Mouse (Mus musculus) CH12.LX (cell line): ENCODE measurements around the gene Bfsp2. TPM values are rescaled to one million over a fixed set of nuclear protein-coding genes. Genes with fewer than 3 reads are reported as not detected.
A peak's percentile ranks its signal among the peaks of the same experiment; 100 is the strongest.

ENCODE experiments used
- DNase-seq: peaks from one replicate; pipeline ENCODE4 v3.0.0-alpha.2; 2013; ENCODE audit errors: extremely low read depth
- H3K27ac ChIP-seq: 2 replicates; pipeline ENCODE4 v1.5.1; 2012; ENCODE audit warnings: low read depth, mild to moderate bottlenecking, control low read depth, moderate library complexity; ENCODE audit not compliant: insufficient read depth
- H3K27me3 ChIP-seq: replicated peaks from 2 replicates; pipeline ENCODE3; 2012; ENCODE audit warnings: inconsistent platforms
- H3K36me3 ChIP-seq, 2 experiments: replicated peaks in 1 of 2; 2 replicates each; pipeline versions ENCODE3 to v1.6.1; 2012; ENCODE audit warnings: inconsistent platforms in 1 of 2, low read length in 1 of 2, mild to moderate bottlenecking in 1 of 2, mixed read lengths in 1 of 2, moderate library complexity in 1 of 2; ENCODE audit not compliant: control insufficient read depth in 1 of 2, insufficient read depth in 1 of 2
- H3K4me1 ChIP-seq, 2 experiments: 2 replicates each; pipeline ENCODE4 v1.6.1; 2012; ENCODE audit warnings: inconsistent platforms in 1 of 2, moderate library complexity in 1 of 2; ENCODE audit not compliant: insufficient read depth in 2 of 2, control insufficient read depth in 1 of 2
- H3K4me2 ChIP-seq: 2 replicates; pipeline ENCODE4 v1.6.1; 2012; ENCODE audit warnings: low read depth, mild to moderate bottlenecking, control low read depth; ENCODE audit not compliant: poor library complexity, insufficient read depth, severe bottlenecking
- H3K4me3 ChIP-seq, 3 experiments: fragments of 150-350 bp in 1 of 3; sonication (generic) in 1 of 3; replicated peaks in 1 of 3; 2 replicates each; pipeline versions ENCODE3 to v1.5.1; 2011 to 2012; ENCODE audit warnings: low read depth in 2 of 3, low read length in 2 of 3, mild to moderate bottlenecking in 2 of 3, moderate library complexity in 2 of 3, control low read depth in 1 of 3, improper control_type of control experiment in 1 of 3, inconsistent platforms in 1 of 3, mixed read lengths in 1 of 3; ENCODE audit not compliant: poor library complexity in 1 of 3
- H3K79me2 ChIP-seq: replicated peaks from 2 replicates; pipeline ENCODE4 v1.6.1; 2012; ENCODE audit warnings: mild to moderate bottlenecking, moderate library complexity; ENCODE audit not compliant: control insufficient read depth, poor library complexity, insufficient read depth, severe bottlenecking; ENCODE audit errors: extremely low read depth
- H3K9ac ChIP-seq: 2 replicates; pipeline ENCODE4 v1.6.1; 2012; ENCODE audit warnings: low read depth, mild to moderate bottlenecking, control low read depth, moderate library complexity; ENCODE audit not compliant: insufficient read depth
- H3K9me3 ChIP-seq: replicated peaks from 2 replicates; pipeline ENCODE3; 2012; ENCODE audit warnings: low read length, inconsistent platforms, mixed read lengths
- BHLHE40 ChIP-seq: IDR thresholded peaks from 2 replicates; pipeline ENCODE4 v1.6.1; 2011; ENCODE audit warnings: mild to moderate bottlenecking, low read depth, low read length, improper control_type of control experiment
- CHD1 ChIP-seq: IDR thresholded peaks from 2 replicates; pipeline ENCODE4 v1.6.1; 2012; ENCODE audit warnings: low read depth, low read length, improper control_type of control experiment, inconsistent platforms
- CHD2 ChIP-seq: IDR thresholded peaks from 2 replicates; pipeline ENCODE4 v1.6.1; 2011; ENCODE audit warnings: low read length, improper control_type of control experiment
- CTCF ChIP-seq, 2 experiments: IDR thresholded peaks in 1 of 2; conservative IDR thresholded peaks in 1 of 2; 2 replicates each; pipeline ENCODE4 v1.5.1; 2011 to 2012; ENCODE audit warnings: low read depth in 2 of 2, low read length in 2 of 2, improper control_type of control experiment in 1 of 2, inconsistent platforms in 1 of 2, mild to moderate bottlenecking in 1 of 2, moderate library complexity in 1 of 2
- ELF1 ChIP-seq: IDR thresholded peaks from 2 replicates; pipeline ENCODE4 v1.6.1; 2014; ENCODE audit warnings: low read depth, mild to moderate bottlenecking, inconsistent platforms, low read length, improper control_type of control experiment
- EP300 ChIP-seq: IDR thresholded peaks from 2 replicates; pipeline ENCODE4 v1.6.1; 2011; ENCODE audit warnings: low read length, improper control_type of control experiment
- ETS1 ChIP-seq: conservative IDR thresholded peaks from 2 replicates; pipeline ENCODE4 v1.6.1; 2012; ENCODE audit warnings: low read depth, mild to moderate bottlenecking, inconsistent platforms, low read length, improper control_type of control experiment, moderate library complexity
- HCFC1 ChIP-seq: IDR thresholded peaks from 2 replicates; pipeline ENCODE4 v1.6.1; 2012; ENCODE audit warnings: low read depth, mild to moderate bottlenecking, inconsistent platforms, low read length, improper control_type of control experiment
- IRF4 ChIP-seq: IDR thresholded peaks from 2 replicates; pipeline ENCODE4 v1.6.1; 2014; ENCODE audit warnings: low read depth, mild to moderate bottlenecking, inconsistent platforms, low read length, improper control_type of control experiment
- JUN ChIP-seq: IDR thresholded peaks from 2 replicates; pipeline ENCODE4 v1.6.1; 2011; ENCODE audit warnings: low read depth, mild to moderate bottlenecking, low read length, improper control_type of control experiment, moderate library complexity; ENCODE audit not compliant: insufficient read depth
- JUND ChIP-seq: conservative IDR thresholded peaks from 2 replicates; pipeline ENCODE4 v1.6.1; 2011; ENCODE audit warnings: low read depth, low read length, improper control_type of control experiment
- KAT2A ChIP-seq: IDR thresholded peaks from 2 replicates; pipeline ENCODE4 v1.6.1; 2012; ENCODE audit warnings: low read length, improper control_type of control experiment, inconsistent platforms; ENCODE audit not compliant: insufficient replicate concordance
- MAX ChIP-seq: IDR thresholded peaks from 2 replicates; pipeline ENCODE4 v1.6.1; 2011; ENCODE audit warnings: low read length, improper control_type of control experiment
- MAZ ChIP-seq: IDR thresholded peaks from 2 replicates; pipeline ENCODE4 v1.6.1; 2012; ENCODE audit warnings: low read depth, mild to moderate bottlenecking, inconsistent platforms, low read length, improper control_type of control experiment, moderate library complexity
- MEF2A ChIP-seq: IDR thresholded peaks from 2 replicates; pipeline ENCODE4 v1.6.1; 2014; ENCODE audit warnings: low read depth, mild to moderate bottlenecking, inconsistent platforms, low read length, improper control_type of control experiment, borderline replicate concordance
- MXI1 ChIP-seq: IDR thresholded peaks from 2 replicates; pipeline ENCODE4 v1.6.1; 2011; ENCODE audit warnings: mild to moderate bottlenecking, low read depth, low read length, improper control_type of control experiment
- MYC ChIP-seq: IDR thresholded peaks from 2 replicates; pipeline ENCODE4 v1.6.1; 2011; ENCODE audit warnings: low read depth, mild to moderate bottlenecking, improper control_type of control experiment, low read length
- NELFE ChIP-seq: IDR thresholded peaks from 2 replicates; pipeline ENCODE4 v1.6.1; 2011; ENCODE audit warnings: low read depth, low read length, improper control_type of control experiment
- NRF1 ChIP-seq: IDR thresholded peaks from 2 replicates; pipeline ENCODE4 v1.6.1; 2014; ENCODE audit warnings: low read depth, mild to moderate bottlenecking, inconsistent platforms, low read length, improper control_type of control experiment, moderate library complexity
- PAX5 ChIP-seq: IDR thresholded peaks from 2 replicates; pipeline ENCODE4 v1.6.1; 2012; ENCODE audit warnings: low read length, inconsistent platforms, mixed read lengths
- POLR2A ChIP-seq: IDR thresholded peaks from 2 replicates; pipeline ENCODE4 v1.6.1; 2011; ENCODE audit warnings: low read depth, mild to moderate bottlenecking, improper control_type of control experiment, low read length
- RAD21 ChIP-seq: IDR thresholded peaks from 2 replicates; pipeline ENCODE4 v1.6.1; 2011; ENCODE audit warnings: low read depth, mild to moderate bottlenecking, low read length, improper control_type of control experiment, moderate library complexity
- RCOR1 ChIP-seq: conservative IDR thresholded peaks from 2 replicates; pipeline ENCODE4 v1.6.1; 2012; ENCODE audit warnings: low read depth, mild to moderate bottlenecking, inconsistent platforms, low read length, improper control_type of control experiment
- SIN3A ChIP-seq: IDR thresholded peaks from 2 replicates; pipeline ENCODE4 v1.6.1; 2012; ENCODE audit warnings: low read length, improper control_type of control experiment, inconsistent platforms
- SMC3 ChIP-seq: IDR thresholded peaks from 2 replicates; pipeline ENCODE4 v1.6.1; 2011; ENCODE audit warnings: low read depth, low read length, improper control_type of control experiment
- TBP ChIP-seq: conservative IDR thresholded peaks from 2 replicates; pipeline ENCODE4 v1.6.1; 2011; ENCODE audit warnings: low read depth, low read length, improper control_type of control experiment
- TCF12 ChIP-seq: IDR thresholded peaks from 2 replicates; pipeline ENCODE4 v1.6.1; 2014; ENCODE audit warnings: low read depth, mild to moderate bottlenecking, inconsistent platforms, low read length, improper control_type of control experiment
- USF1 ChIP-seq: IDR thresholded peaks from 2 replicates; pipeline ENCODE4 v1.6.1; 2014; ENCODE audit warnings: low read depth, mild to moderate bottlenecking, inconsistent platforms, low read length, improper control_type of control experiment
- USF2 ChIP-seq: conservative IDR thresholded peaks from 2 replicates; pipeline ENCODE4 v1.6.1; 2011; ENCODE audit warnings: low read depth, low read length, improper control_type of control experiment
- ZC3H11A ChIP-seq: IDR thresholded peaks from 2 replicates; pipeline ENCODE4 v1.6.1; 2012; ENCODE audit warnings: low read depth, mild to moderate bottlenecking, inconsistent platforms, low read length, improper control_type of control experiment
- ZKSCAN1 ChIP-seq: IDR thresholded peaks from 2 replicates; pipeline ENCODE4 v1.6.1; 2012; ENCODE audit warnings: low read depth, inconsistent platforms, low read length, improper control_type of control experiment, borderline replicate concordance
- ZMIZ1 ChIP-seq: IDR thresholded peaks from 2 replicates; pipeline ENCODE4 v1.6.1; 2012; ENCODE audit warnings: low read depth, mild to moderate bottlenecking, inconsistent platforms, low read length, improper control_type of control experiment
- dilution Hi-C: fragments of 300-500 bp; cut with MboI; formaldehyde crosslinking; loops from 2 replicates; pipeline ENCODE4 v1.14.3; 2020; ENCODE audit warnings: low sequenced_read_pairs; ENCODE audit not compliant: extremely low pct_unique_long_range_greater_than_20kb, extremely low pct_ligation_motif_present
- in situ Hi-C: fragments of 300-500 bp; cut with MboI; formaldehyde crosslinking; loops from 3 replicates; pipeline ENCODE4 v1.14.3; 2019; ENCODE audit warnings: low sequenced_read_pairs, low pct_ligation_motif_present, low pct_unique_long_range_greater_than_20kb, mixed read lengths
- polyA plus RNA-seq: library from polyadenylated mRNA; unstranded; fragments of >175 nt; gene quantifications from 2 replicates; pipeline ENCODE4 v1.2.1, GENCODE M21; 2012; ENCODE audit warnings: low read depth; ENCODE audit not compliant: insufficient read length
- total RNA-seq, 2 experiments: library from RNA; depleted of rRNA; stranded (reverse); fragments of 300-350 nt in 1 of 2; fragments of >200 nt in 1 of 2; gene quantifications; 2 replicates each; pipeline ENCODE4 v1.2.3; 2012 to 2014

The Bfsp2 gene
- total and polyA plus RNA-seq, 3 experiments: 0.64 to 4.8 (median 3.4) TPM

- in situ Hi-C loops (no loop called here), dilution Hi-C loops (no loop called here)
- Histone ChIP-seq H3K9ac (no peak overlapping the region), H3K4me3 (peak overlapping the region in 2 of 3 experiments; percentile 21 to 65), H3K27ac (peak overlapping the region; percentile 46), H3K4me1 (peaks cover 37 to 77% of the 10 kb centered on the region in 2 experiments), H3K9me3 (no peaks in the 10 kb centered on the region), H3K4me2 (peak overlapping the region; percentile 94), H3K27me3 (no peaks in the 10 kb centered on the region), H3K36me3 (peaks cover 0 to 12% of the 10 kb centered on the region in 2 experiments), H3K79me2 (no peaks in the 10 kb centered on the region)
- peak; percentile 87 for DNase-seq
- peak; percentile 72 for TF ChIP-seq IRF4
- TF ChIP-seq ELF1: peak; percentile 36
- peak; percentile 79 for TF ChIP-seq CHD2
- peak; percentile 52; the same call in 1 of the 2 replicates for TF ChIP-seq MAZ
- TF ChIP-seq ETS1: peak; percentile 81
- TF ChIP-seq TBP: 0 out of 2 replicates have a peak, but pooled peaks have one; percentile 29
- no peak for TF ChIP-seq NRF1
- peak; percentile 89; the same call in 1 of the 2 replicates for TF ChIP-seq SIN3A
- no peak for TF ChIP-seq JUND
- TF ChIP-seq ZKSCAN1: no peak
- TF ChIP-seq USF2: peak; percentile 20
- TF ChIP-seq MYC: peak; percentile 71; the same call in 1 of the 2 replicates
- TF ChIP-seq CHD1: peak; percentile 96
- peak; percentile 36; the same call in 1 of the 2 replicates for TF ChIP-seq ZMIZ1
- peak; percentile 69 for TF ChIP-seq MAX
- TF ChIP-seq RAD21: peak; percentile 30
- peak; percentile 90 for TF ChIP-seq BHLHE40
- peak; percentile 84 for TF ChIP-seq MXI1
- TF ChIP-seq RCOR1: peak; percentile 83
- peak; percentile 37; the same call in 1 of the 2 replicates for TF ChIP-seq SMC3
- 0 out of 2 replicates have a peak, but pooled peaks have one; percentile 21 for TF ChIP-seq KAT2A
- peak in 1 of 2 experiments; percentile 32; a peak in 1 of 4 replicates for TF ChIP-seq CTCF (conservative IDR thresholded peaks at IDR 0.05 in 1 of 2, IDR thresholded peaks at IDR 0.05 in 1 of 2; ENCODE audit: low read depth in 2 of 2, low read length in 2 of 2)
- TF ChIP-seq ZC3H11A: no peak
- TF ChIP-seq TCF12: peak; percentile 93
- TF ChIP-seq NELFE: 0 out of 2 replicates have a peak, but pooled peaks have one; percentile 32
- no peak for TF ChIP-seq PAX5
- no peak; the same call in none of the 2 replicates for TF ChIP-seq POLR2A
- peak; percentile 37 for TF ChIP-seq HCFC1
- peak; percentile 75 for TF ChIP-seq EP300
- TF ChIP-seq MEF2A: peak; percentile 79
- peak; percentile 48 for TF ChIP-seq USF1
- no peak for TF ChIP-seq JUN
Observed at GRCm38 (mm10) chr9:103426425-103426824, 53.8 kb downstream of the Bfsp2 start.
